Mouse (Mus musculus): ENCODE results near the gene Faap24.

The Faap24 gene

DNA sequence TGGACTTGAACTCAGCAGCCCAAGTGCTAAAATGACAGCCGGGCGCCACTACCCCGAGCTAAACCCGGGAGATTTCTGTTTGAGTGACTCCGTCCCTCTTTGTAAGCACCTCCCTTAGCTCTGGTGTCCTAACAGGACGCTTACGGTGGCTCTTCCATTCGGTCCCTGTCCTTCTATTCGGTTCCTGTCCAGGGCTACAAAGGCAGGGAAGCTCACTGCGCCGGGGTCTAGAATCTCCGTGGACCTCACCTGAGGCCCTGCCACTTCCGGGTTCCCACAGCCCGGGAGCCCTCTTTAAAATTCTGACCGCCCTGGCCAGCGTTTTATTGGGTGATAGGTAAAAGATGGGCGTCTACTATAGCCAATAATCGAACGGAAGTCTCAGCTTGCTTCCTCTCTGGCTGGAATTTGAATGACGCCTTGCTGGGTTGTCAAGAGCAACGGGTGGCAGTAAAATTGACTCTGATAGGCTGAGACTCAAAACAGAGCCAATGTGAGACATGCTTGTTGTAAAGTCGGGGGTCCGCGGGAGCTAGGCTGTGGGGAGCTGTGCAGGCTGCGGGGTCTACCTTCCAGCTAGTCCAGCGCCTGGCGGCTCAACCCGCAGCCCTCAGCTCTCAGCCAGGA, at the start of gene Faap24, which contains the start of gene Cep89:
Gene Faap24 (minus strand): TSS at position 295 of the 627 bp plus-strand sequence.
Gene Cep89 (plus strand): TSS at position 494 of the 627 bp plus-strand sequence.
- in situ Hi-C loops (cut with MboI; ENCODE audit: low pct_unique_long_range_greater_than_20kb in 1 of 2, low sequenced_read_pairs in 2 of 2, unreplicated experiment in 1 of 2): no loop called here

GRCm38 (mm10) chr7:35435266-35435665, 38.6 kb upstream of the Faap24 start:
- in situ Hi-C loops (cut with MboI; ENCODE audit: low pct_unique_long_range_greater_than_20kb in 1 of 2, low sequenced_read_pairs in 2 of 2, unreplicated experiment in 1 of 2): no loop called here

GRCm38 (mm10) chr7:35428146-35428545, 31.5 kb upstream of the Faap24 start:
- in situ Hi-C loops (cut with MboI; ENCODE audit: low pct_unique_long_range_greater_than_20kb in 1 of 2, low sequenced_read_pairs in 2 of 2, unreplicated experiment in 1 of 2): no loop called here

- in situ Hi-C loops (cut with MboI; ENCODE audit: low pct_unique_long_range_greater_than_20kb in 1 of 2, low sequenced_read_pairs in 2 of 2, unreplicated experiment in 1 of 2): no loop called here
These were observed 26.4 kb upstream of the Faap24 start for GRCm38 (mm10) chr7:35423071-35423470.

DNA sequence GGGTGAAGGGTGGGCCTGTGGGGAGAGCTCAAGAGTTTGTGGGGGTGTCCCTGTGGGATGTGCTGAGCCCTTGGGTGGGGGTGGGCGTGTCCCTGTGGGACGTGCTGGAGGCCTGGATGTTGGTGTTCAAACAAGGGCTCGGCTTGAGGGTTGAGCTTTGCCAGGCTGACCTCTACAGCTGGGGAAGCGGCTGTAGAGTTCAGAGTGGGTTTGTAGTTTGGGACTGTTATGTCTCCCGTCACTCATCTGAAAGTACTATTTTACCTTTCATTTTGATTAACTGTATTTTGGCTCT, 20.0 kb upstream of the Faap24 start:
- in situ Hi-C loops (cut with MboI; ENCODE audit: low pct_unique_long_range_greater_than_20kb in 1 of 2, low sequenced_read_pairs in 2 of 2, unreplicated experiment in 1 of 2): no loop called here

DNA sequence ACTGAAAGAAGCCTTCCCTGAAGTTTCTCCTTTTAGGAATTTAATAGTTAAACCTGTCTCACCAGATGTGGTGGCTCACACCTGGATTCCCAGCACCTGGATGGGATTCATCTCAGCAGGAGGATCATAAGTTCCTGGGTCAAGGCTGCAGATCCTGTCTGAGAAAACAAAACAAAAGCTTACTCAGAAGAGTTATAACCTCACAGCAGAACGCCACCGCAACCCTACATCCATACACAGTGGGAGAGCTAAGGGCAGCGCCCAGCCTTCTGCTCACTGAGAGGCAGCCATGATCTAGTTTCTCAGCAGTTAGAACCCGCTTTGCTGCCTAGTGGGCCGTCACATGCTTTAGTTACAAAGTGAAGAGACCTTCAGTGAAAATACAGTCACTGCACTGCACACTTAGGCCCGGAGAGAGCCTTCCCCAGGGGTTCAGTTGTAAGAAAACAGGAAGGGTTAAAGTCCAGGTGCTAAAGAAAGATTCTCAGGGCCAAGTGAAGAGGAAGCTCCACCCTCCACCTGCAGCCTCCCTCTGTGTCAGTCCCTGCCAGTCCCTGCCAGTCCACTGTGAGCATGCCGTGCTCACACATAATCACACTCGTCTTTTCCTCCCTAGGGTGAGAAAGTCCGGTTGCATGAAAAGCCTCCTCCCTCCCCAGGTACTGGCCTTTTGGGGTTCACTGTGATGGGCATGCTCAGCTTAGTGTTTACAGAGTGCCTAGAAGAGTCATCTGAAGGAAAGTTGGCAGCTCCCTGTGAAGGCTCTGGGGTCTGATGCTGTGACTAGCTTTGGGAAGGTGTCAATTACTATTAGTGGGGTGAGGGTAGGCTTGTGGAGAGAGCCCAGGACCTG, 19.4 kb upstream of the Faap24 start:
- in situ Hi-C loops (cut with MboI; ENCODE audit: low pct_unique_long_range_greater_than_20kb in 1 of 2, low sequenced_read_pairs in 2 of 2, unreplicated experiment in 1 of 2): no loop called here

GRCm38 (mm10) chr7:35415226-35415625, 18.6 kb upstream of the Faap24 start:
- in situ Hi-C loops (cut with MboI; ENCODE audit: low pct_unique_long_range_greater_than_20kb in 1 of 2, low sequenced_read_pairs in 2 of 2, unreplicated experiment in 1 of 2): no loop called here

- in situ Hi-C loops (cut with MboI; ENCODE audit: low pct_unique_long_range_greater_than_20kb in 1 of 2, low sequenced_read_pairs in 2 of 2, unreplicated experiment in 1 of 2): no loop called here
These were observed 4.5 kb upstream of the Faap24 start for GRCm38 (mm10) chr7:35401169-35401568.

DNA sequence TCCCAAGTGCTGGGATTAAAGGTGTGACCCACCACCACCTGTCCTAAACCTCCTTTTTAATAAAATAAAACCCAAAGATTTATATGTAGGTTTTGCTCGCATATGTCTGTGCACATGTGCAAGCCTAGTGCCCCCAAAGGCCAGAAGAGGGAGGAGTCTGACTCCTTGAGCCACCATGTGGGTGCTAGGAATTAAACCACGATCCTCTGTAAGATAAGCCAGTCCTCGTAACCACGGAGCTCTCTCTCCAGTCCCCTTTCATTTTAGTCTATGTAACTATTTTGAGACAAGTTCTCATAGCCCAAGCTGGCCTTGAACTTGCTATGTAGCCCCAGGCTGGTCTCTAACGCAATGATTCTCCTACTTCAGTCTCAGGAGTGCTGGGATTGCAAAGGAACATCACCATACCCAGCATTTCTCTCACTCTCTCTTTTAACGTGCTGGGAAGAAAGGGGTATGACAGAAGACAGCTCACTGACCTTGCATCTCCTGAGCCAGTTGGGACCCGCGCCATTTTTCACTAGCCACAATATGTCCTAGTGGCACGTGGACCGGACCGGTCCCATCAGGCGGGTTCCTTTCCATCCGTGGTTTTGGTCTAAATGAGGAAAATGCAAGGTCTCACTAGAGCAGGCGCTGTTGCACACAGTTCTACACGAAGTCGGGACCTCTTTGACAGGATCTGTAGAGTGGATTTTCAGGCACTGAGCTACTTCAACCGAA, 741 bp downstream of the Faap24 start:
- in situ Hi-C loops (cut with MboI; ENCODE audit: low pct_unique_long_range_greater_than_20kb in 1 of 2, low sequenced_read_pairs in 2 of 2, unreplicated experiment in 1 of 2): no loop called here

DNA sequence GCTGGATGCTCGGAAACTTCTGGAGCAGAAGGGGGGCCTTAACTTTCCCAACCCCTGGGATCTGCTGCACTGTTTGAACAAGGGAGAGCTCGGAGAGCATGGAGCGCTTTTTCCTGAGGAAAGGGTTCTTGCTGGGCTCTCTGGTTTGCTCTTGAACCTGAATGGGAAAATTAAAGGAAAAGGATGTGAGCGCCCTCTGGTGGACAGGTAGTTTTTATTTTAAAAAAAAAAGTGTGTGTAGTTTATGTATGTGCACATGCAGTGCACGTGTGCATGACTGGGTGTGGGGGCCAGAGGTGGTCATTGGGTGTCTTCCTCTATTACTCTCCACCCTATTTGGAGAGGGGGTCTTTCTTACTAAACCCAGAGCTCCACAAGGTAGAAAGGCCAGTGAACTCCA, 3.7 kb downstream of the Faap24 start:
- in situ Hi-C loops (cut with MboI; ENCODE audit: low pct_unique_long_range_greater_than_20kb in 1 of 2, low sequenced_read_pairs in 2 of 2, unreplicated experiment in 1 of 2): loop anchor here in 1 of 2 experiments (5.0 kb wide), 1 partner anchor 101 kb away; no protein-coding TSS in a partner anchor

DNA sequence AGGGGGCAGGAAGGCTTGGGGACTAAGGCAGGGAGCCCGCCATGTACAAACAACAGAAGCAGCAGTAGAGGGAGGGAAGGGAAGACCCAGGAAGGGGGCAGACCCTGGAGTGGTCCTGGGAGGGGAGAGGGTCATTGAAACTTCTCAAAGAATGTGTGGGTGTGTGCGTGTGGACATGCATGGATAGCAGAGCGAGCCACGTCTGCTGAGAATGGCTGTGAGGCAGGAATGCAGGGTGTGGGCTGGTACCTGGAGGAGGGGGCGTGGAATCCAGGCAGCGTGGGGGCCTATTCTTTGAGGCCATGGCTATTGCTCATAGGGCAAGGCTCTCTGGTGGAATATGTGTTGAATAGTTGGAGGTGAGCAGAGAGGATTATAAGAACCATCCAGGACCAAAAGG, 7.9 kb downstream of the Faap24 start:
- in situ Hi-C loops (cut with MboI; ENCODE audit: low pct_unique_long_range_greater_than_20kb in 1 of 2, low sequenced_read_pairs in 2 of 2, unreplicated experiment in 1 of 2): loop anchor here in 1 of 2 experiments (10.0 kb wide), 1 partner anchor 94 kb away; no protein-coding TSS in a partner anchor

DNA sequence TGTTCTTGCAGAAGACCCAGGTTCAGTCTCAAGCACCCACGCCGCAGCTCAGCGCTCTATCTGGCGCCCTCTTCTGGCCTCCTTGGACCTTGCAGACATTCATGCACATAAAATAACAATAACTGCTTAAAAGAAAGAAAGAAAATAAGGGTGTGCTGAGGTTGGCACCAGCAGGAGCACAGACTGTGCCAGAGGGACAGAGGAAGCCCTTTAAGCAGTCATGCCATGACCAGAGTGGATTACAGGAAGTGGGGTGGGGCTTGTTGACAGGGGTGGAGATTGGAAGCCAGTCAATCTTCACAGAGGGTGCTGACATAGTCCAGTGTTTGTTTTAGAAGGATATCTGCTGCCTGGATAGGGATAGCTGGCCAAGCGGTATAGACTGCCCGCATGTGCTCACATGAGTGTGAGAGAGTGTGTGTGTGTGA, 10.1 kb downstream of the Faap24 start:
- in situ Hi-C loops (cut with MboI; ENCODE audit: low pct_unique_long_range_greater_than_20kb in 1 of 2, low sequenced_read_pairs in 2 of 2, unreplicated experiment in 1 of 2): loop anchor here in 1 of 2 experiments (10.0 kb wide), 1 partner anchor 92 kb away; no protein-coding TSS in a partner anchor

DNA sequence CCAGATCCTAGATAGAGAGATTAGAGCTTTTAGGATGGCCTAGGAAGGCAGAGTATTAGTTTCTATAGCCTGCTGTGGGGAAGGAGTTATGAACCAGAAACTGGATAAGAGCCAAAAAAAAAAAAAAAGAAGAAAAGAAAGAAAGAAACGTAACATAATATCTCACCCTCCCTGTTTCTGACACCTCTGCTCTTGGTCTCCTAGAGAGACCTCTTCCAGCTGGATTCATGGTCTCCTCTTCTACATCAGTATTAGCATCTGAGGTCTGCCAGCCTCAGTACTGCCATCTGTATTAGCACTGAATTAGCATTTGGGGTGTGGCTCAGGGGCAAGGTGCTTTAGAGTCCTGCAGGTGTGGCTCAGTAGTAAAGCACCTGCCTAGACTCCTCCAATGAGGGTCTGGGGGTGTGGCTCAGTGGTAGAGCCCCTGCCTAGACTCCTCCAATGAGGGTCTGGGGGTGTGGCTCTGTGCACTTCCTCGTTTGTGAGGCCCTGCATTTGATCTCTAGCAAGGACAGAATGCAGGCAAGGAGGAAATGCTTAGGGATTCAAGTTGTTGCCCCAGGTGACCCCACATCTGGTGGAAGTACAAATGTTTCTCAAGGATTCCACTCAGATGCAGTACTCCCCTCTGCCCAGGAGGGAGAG, 13.8 kb downstream of the Faap24 start:
- in situ Hi-C loops (cut with MboI; ENCODE audit: low pct_unique_long_range_greater_than_20kb in 1 of 2, low sequenced_read_pairs in 2 of 2, unreplicated experiment in 1 of 2): loop anchor here in 1 of 2 experiments (10.0 kb wide), 1 partner anchor 88 kb away; no protein-coding TSS in a partner anchor

GRCm38 (mm10) chr7:35381861-35382260, 14.8 kb downstream of the Faap24 start:
- in situ Hi-C loops (cut with MboI; ENCODE audit: low pct_unique_long_range_greater_than_20kb in 1 of 2, low sequenced_read_pairs in 2 of 2, unreplicated experiment in 1 of 2): loop anchor here in 1 of 2 experiments (10.0 kb wide), 1 partner anchor 87 kb away; no protein-coding TSS in a partner anchor

GRCm38 (mm10) chr7:35380351-35380750, 16.3 kb downstream of the Faap24 start:
- in situ Hi-C loops (cut with MboI; ENCODE audit: low pct_unique_long_range_greater_than_20kb in 1 of 2, low sequenced_read_pairs in 2 of 2, unreplicated experiment in 1 of 2): loop anchor here in 1 of 2 experiments (10.0 kb wide), 1 partner anchor 86 kb away; no protein-coding TSS in a partner anchor

DNA sequence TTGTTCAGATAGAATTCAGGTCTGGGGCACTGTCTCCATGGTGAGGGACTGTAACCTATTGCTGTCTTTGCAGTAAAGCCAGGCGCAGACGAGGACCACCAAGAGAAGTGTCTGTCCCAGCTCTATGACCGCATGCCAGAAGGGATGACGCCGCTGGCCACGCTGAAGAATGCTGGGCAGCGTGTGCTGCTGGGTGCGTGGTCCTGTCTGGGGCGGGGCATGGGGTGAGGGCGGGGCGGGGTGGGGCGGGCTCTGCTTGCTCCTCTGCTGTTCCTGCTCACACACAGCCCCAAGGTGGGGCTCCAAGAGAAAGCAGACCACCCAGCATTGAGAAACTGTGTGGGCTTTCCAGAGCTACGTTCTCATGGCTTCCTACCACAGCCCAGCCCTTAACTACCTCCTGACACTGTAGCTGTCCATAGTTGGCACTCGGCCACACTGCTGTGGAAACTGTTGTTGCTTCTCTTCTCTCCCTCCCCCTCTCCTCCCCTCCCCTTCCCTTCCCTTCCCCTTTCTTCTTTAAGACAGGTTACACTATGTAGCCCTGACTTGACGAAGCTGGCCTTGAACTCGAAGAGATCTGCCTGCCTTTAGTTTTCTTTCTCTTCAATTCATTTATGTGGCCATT, 17.0 kb downstream of the Faap24 start:
- in situ Hi-C loops (cut with MboI; ENCODE audit: low pct_unique_long_range_greater_than_20kb in 1 of 2, low sequenced_read_pairs in 2 of 2, unreplicated experiment in 1 of 2): loop anchor here in 1 of 2 experiments (10.0 kb wide), 1 partner anchor 85 kb away; no protein-coding TSS in a partner anchor

DNA sequence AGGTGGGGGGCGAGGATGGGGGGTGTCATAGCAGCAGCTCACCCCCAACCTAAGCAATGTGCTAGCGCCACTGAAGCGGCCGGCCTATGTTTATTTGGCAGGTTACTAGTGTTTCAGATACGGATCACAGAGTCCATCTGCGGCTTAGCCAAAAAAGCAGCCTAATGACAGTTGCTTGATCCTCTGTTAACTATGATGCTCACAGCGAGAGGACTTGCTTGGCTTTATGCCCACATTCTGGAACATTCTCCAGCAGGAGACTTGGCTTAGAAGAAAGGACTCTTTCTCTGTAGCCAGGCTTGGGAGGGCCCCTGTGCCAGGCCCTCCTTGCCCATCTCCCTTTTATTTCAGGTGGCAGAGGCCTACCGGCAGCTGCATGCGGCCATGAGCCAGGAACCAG, 20.0 kb downstream of the Faap24 start:
- in situ Hi-C loops (cut with MboI; ENCODE audit: low pct_unique_long_range_greater_than_20kb in 1 of 2, low sequenced_read_pairs in 2 of 2, unreplicated experiment in 1 of 2): no loop called here

- in situ Hi-C loops (cut with MboI; ENCODE audit: low pct_unique_long_range_greater_than_20kb in 1 of 2, low sequenced_read_pairs in 2 of 2, unreplicated experiment in 1 of 2): no loop called here
These were observed 22.4 kb downstream of the Faap24 start for GRCm38 (mm10) chr7:35374265-35374664.
